Mouse (Mus musculus): ENCODE measurements around the gene Klkb1. TPM values are rescaled to one million over a fixed set of nuclear protein-coding genes. Genes with fewer than 3 reads are reported as not detected.

The Klkb1 gene
- polyA plus RNA-seq, 1 experiment from 2014 or later: 0.44 TPM

- Histone ChIP-seq H3K9me3 (no peaks in the 10 kb centered on the region), H3K9ac (no peak overlapping the region), H3K27me3 (replicated peaks) (no peaks in the 10 kb centered on the region), H3K27ac (no peak overlapping the region), H3K4me2 (peak overlapping the region; percentile 41), H3K36me3 (no peaks in the 10 kb centered on the region), H3K4me1 (peaks cover 3% of the 10 kb centered on the region; the same call in 1 of the 2 replicates), H3K4me3 (replicated peaks) (no peak overlapping the region)
- peak; percentile 40; the same call in 1 of the 2 replicates for ATAC-seq (ENCODE audit: insufficient read depth, low FRiP score, low read depth)
- WGBS: 21% methylated on average over 14 of the region's 14 CpGs
Observed at GRCm38 (mm10) chr8:45236164-45236912, 58.3 kb downstream of the Klkb1 start.

- Histone ChIP-seq H3K27ac (no peak overlapping the region), H3K9ac (no peak overlapping the region), H3K9me3 (no peaks in the 10 kb centered on the region), H3K4me2 (no peak overlapping the region), H3K36me3 (no peaks in the 10 kb centered on the region), H3K4me3 (replicated peaks) (no peak overlapping the region), H3K27me3 (replicated peaks) (no peaks in the 10 kb centered on the region), H3K4me1 (peaks cover 3% of the 10 kb centered on the region; the same call in 1 of the 2 replicates)
- no peak for ATAC-seq (ENCODE audit: insufficient read depth, low FRiP score, low read depth)
- WGBS: 86% methylated on average over 6 of the region's 6 CpGs
Observed at GRCm38 (mm10) chr8:45235228-45235627, 59.4 kb downstream of the Klkb1 start.

GRCm38 (mm10) chr8:45233256-45233655 is 61.4 kb downstream of the Klkb1 start:
- Histone ChIP-seq H3K9ac (no peak overlapping the region), H3K27ac (no peak overlapping the region), H3K4me1 (peaks cover 3% of the 10 kb centered on the region; the same call in 1 of the 2 replicates), H3K4me2 (no peak overlapping the region), H3K4me3 (replicated peaks) (no peak overlapping the region), H3K9me3 (no peaks in the 10 kb centered on the region), H3K36me3 (no peaks in the 10 kb centered on the region), H3K27me3 (replicated peaks) (no peaks in the 10 kb centered on the region)
- no peak for ATAC-seq (ENCODE audit: insufficient read depth, low FRiP score, low read depth)
- 70% methylated on average over 3 of the region's 3 CpGs for WGBS

Other genes with a start within 250 kb of the Klkb1 start
- 0.35 and 0.54 TPM in 2 replicates for gene Mtnr1a, start 225.7 kb downstream of the Klkb1 start, polyA plus RNA-seq (2015; fragmentation: Nextera tagmentation; extraction: Ambion mirVana)
- 0.93 and 1.5 TPM in 2 replicates for gene F11, start 32.8 kb downstream of the Klkb1 start, polyA plus RNA-seq (2015; fragmentation: Nextera tagmentation; extraction: Ambion mirVana)
- 0.32 and 1.2 TPM in 2 replicates for gene Gm45753, start 13.6 kb upstream of the Klkb1 start, polyA plus RNA-seq (2015; fragmentation: Nextera tagmentation; extraction: Ambion mirVana)
- 3.6 and 4.5 TPM in 2 replicates for gene Cyp4v3, start 38.4 kb upstream of the Klkb1 start, polyA plus RNA-seq (2015; fragmentation: Nextera tagmentation; extraction: Ambion mirVana)
- 18.3 and 24.8 TPM in 2 replicates for gene Fam149a, start 87.4 kb upstream of the Klkb1 start, polyA plus RNA-seq (2015; fragmentation: Nextera tagmentation; extraction: Ambion mirVana)
- gene Tlr3, start 116.2 kb upstream of the Klkb1 start, polyA plus RNA-seq (2015; fragmentation: Nextera tagmentation; extraction: Ambion mirVana): 3.0 and 3.6 TPM in 2 replicates
- 25.9 and 28.8 TPM in 2 replicates for gene Sorbs2, start 212.9 kb upstream of the Klkb1 start, polyA plus RNA-seq (2015; fragmentation: Nextera tagmentation; extraction: Ambion mirVana)